Mouse (Mus musculus) urinary bladder, postnatal 4 days (tissue): ENCODE results near the gene Gm3099.
"Not testable (repeated sequence)": the region's sequence is repeated elsewhere in the genome, so short reads cannot be mapped to it uniquely, and the experiment has no call there.

Experiments used
- DNase-seq, 2 experiments: peaks; one replicate each; pipeline ENCODE4 v3.0.0; 2021 to 2022; ENCODE audit warnings: low spot score in 2 of 2

Gene Gm3099

GRCm38 (mm10) chr14:3998094-3998493 is at the start of gene Gm3099:
Gm3099 (plus strand) TSS chr14:3998394.
- DNase-seq: not testable (repeated sequence)

- DNase-seq: not testable (repeated sequence)
These were observed 34.9 kb upstream of the Gm3099 start, which contains the start of gene Gm3095 for GRCm38 (mm10) chr14:3963247-3963646. Gm3095 (plus strand) TSS chr14:3963547.

GRCm38 (mm10) chr14:4023641-4024040 is 25.4 kb downstream of the Gm3099 start, which contains the start of gene Gm5796:
Gm5796 (plus strand) TSS chr14:4023941.
- DNase-seq: not testable (repeated sequence)
